Mouse (Mus musculus): ENCODE results near the gene Car9. TPM values are rescaled to one million over a fixed set of nuclear protein-coding genes. Genes with fewer than 3 reads are reported as not detected.
A peak's percentile ranks its signal among the peaks of the same experiment; 100 is the strongest.

The Car9 gene
- polyA plus RNA-seq, 1 experiment from 2014 or later: 0.87 TPM

GRCm38 (mm10) chr4:43508666-43508997, 1.9 kb downstream of the Car9 start:
- no peaks in the 10 kb centered on the region for H3K9me3 ChIP-seq (ENCODE audit: control insufficient read depth, low read length)
- H3K27ac ChIP-seq (ENCODE audit: low read depth, low read length): no peak overlapping the region
- peaks cover 9% of the 10 kb centered on the region; the same call in 1 of the 2 replicates for H3K4me1 ChIP-seq (replicated peaks; ENCODE audit: control insufficient read depth, insufficient read depth, low read length)
- ATAC-seq (replicated peaks; ENCODE audit: low FRiP score) (peak; percentile 60; the same call in 1 of the 2 replicates), DNase-seq (ENCODE audit: low spot score) (peak; percentile 72)
- peak overlapping the region; percentile 69 for H3K4me2 ChIP-seq (ENCODE audit: low read depth, low read length, severe bottlenecking)
- H3K9ac ChIP-seq (ENCODE audit: low read length): peak overlapping the region; percentile 44
- H3K4me3 ChIP-seq (ENCODE audit: low read depth, low read length): peak overlapping the region; percentile 27
- 5% methylated on average over 13 of the region's 13 CpGs for WGBS
- no peaks in the 10 kb centered on the region for H3K36me3 ChIP-seq (ENCODE audit: control insufficient read depth, insufficient read depth, low read length)
- H3K27me3 ChIP-seq (ENCODE audit: control insufficient read depth, insufficient read depth, low read length): peaks cover 3% of the 10 kb centered on the region

GRCm38 (mm10) chr4:43509109-43509508, 2.3 kb downstream of the Car9 start:
- 24% methylated on average over 9 of the region's 9 CpGs for WGBS
- Histone ChIP-seq H3K27ac (ENCODE audit: low read depth, low read length) (no peak overlapping the region), H3K36me3 (ENCODE audit: control insufficient read depth, insufficient read depth, low read length) (no peaks in the 10 kb centered on the region), H3K27me3 (ENCODE audit: control insufficient read depth, insufficient read depth, low read length) (peaks cover 3% of the 10 kb centered on the region), H3K4me2 (ENCODE audit: low read depth, low read length, severe bottlenecking) (peak overlapping the region; percentile 69), H3K4me3 (ENCODE audit: low read depth, low read length) (peak overlapping the region; percentile 27; the same call in 1 of the 2 replicates), H3K9me3 (ENCODE audit: control insufficient read depth, low read length) (no peaks in the 10 kb centered on the region), H3K9ac (ENCODE audit: low read length) (peak overlapping the region; percentile 44; the same call in 1 of the 2 replicates), H3K4me1 (replicated peaks; ENCODE audit: control insufficient read depth, insufficient read depth, low read length) (peaks cover 9% of the 10 kb centered on the region; the same call in 1 of the 2 replicates)
- ATAC-seq (replicated peaks; ENCODE audit: low FRiP score) (peak; percentile 58; the same call in 1 of the 2 replicates), DNase-seq (ENCODE audit: low spot score) (no peak)

- DNase-seq (ENCODE audit: low spot score) (no peak), ATAC-seq (replicated peaks; ENCODE audit: low FRiP score) (no peak)
- H3K9me3 ChIP-seq (ENCODE audit: control insufficient read depth, low read length): no peaks in the 10 kb centered on the region
- H3K27me3 ChIP-seq (ENCODE audit: control insufficient read depth, insufficient read depth, low read length): peaks cover 3% of the 10 kb centered on the region
- no peak overlapping the region for H3K9ac ChIP-seq (ENCODE audit: low read length)
- WGBS: 78% methylated on average over 19 of the region's 19 CpGs
- no peak overlapping the region for H3K4me3 ChIP-seq (ENCODE audit: low read depth, low read length)
- H3K4me1 ChIP-seq (replicated peaks; ENCODE audit: control insufficient read depth, insufficient read depth, low read length): peaks cover 9% of the 10 kb centered on the region; the same call in 1 of the 2 replicates
- no peak overlapping the region for H3K27ac ChIP-seq (ENCODE audit: low read depth, low read length)
- H3K4me2 ChIP-seq (ENCODE audit: low read depth, low read length, severe bottlenecking): no peak overlapping the region
- no peaks in the 10 kb centered on the region for H3K36me3 ChIP-seq (ENCODE audit: control insufficient read depth, insufficient read depth, low read length)
These were observed 5.1 kb downstream of the Car9 start for GRCm38 (mm10) chr4:43511675-43512454.

GRCm38 (mm10) chr4:43512653-43513052, 5.9 kb downstream of the Car9 start:
- no peak overlapping the region for H3K9ac ChIP-seq (ENCODE audit: low read length)
- H3K27ac ChIP-seq (ENCODE audit: low read depth, low read length): no peak overlapping the region
- H3K9me3 ChIP-seq (ENCODE audit: control insufficient read depth, low read length): no peaks in the 10 kb centered on the region
- no peak overlapping the region for H3K4me2 ChIP-seq (ENCODE audit: low read depth, low read length, severe bottlenecking)
- peaks cover 9% of the 10 kb centered on the region; the same call in 1 of the 2 replicates for H3K4me1 ChIP-seq (replicated peaks; ENCODE audit: control insufficient read depth, insufficient read depth, low read length)
- WGBS: 72% methylated on average over 7 of the region's 7 CpGs
- H3K4me3 ChIP-seq (ENCODE audit: low read depth, low read length): no peak overlapping the region
- no peaks in the 10 kb centered on the region for H3K36me3 ChIP-seq (ENCODE audit: control insufficient read depth, insufficient read depth, low read length)
- ATAC-seq (replicated peaks; ENCODE audit: low FRiP score) (no peak), DNase-seq (ENCODE audit: low spot score) (no peak)
- H3K27me3 ChIP-seq (ENCODE audit: control insufficient read depth, insufficient read depth, low read length): peaks cover 3% of the 10 kb centered on the region

- Histone ChIP-seq H3K9me3 (ENCODE audit: control insufficient read depth, low read length) (no peaks in the 10 kb centered on the region), H3K4me2 (ENCODE audit: low read depth, low read length, severe bottlenecking) (no peak overlapping the region), H3K4me1 (replicated peaks; ENCODE audit: control insufficient read depth, insufficient read depth, low read length) (peaks cover 9% of the 10 kb centered on the region; the same call in 1 of the 2 replicates), H3K9ac (ENCODE audit: low read length) (no peak overlapping the region), H3K36me3 (ENCODE audit: control insufficient read depth, insufficient read depth, low read length) (no peaks in the 10 kb centered on the region), H3K27ac (ENCODE audit: low read depth, low read length) (no peak overlapping the region), H3K27me3 (ENCODE audit: control insufficient read depth, insufficient read depth, low read length) (no peaks in the 10 kb centered on the region), H3K4me3 (ENCODE audit: low read depth, low read length) (no peak overlapping the region)
- no peak for ATAC-seq (replicated peaks; ENCODE audit: low FRiP score)
- 87% methylated on average over 4 of the region's 4 CpGs for WGBS
- no peak for DNase-seq (ENCODE audit: low spot score)
These were observed 6.5 kb downstream of the Car9 start for GRCm38 (mm10) chr4:43513300-43513699.

- DNase-seq (ENCODE audit: low spot score): no peak
- 86% methylated on average over 4 of the region's 4 CpGs for WGBS
- ATAC-seq (replicated peaks; ENCODE audit: low FRiP score): no peak
These were observed 7.0 kb downstream of the Car9 start for GRCm38 (mm10) chr4:43513791-43514190.

GRCm38 (mm10) chr4:43515764-43516708, 9.3 kb downstream of the Car9 start:
- Histone ChIP-seq H3K4me2 (ENCODE audit: low read depth, low read length, severe bottlenecking) (no peak overlapping the region), H3K4me1 (replicated peaks; ENCODE audit: control insufficient read depth, insufficient read depth, low read length) (peaks cover 3% of the 10 kb centered on the region; the same call in 1 of the 2 replicates), H3K27ac (ENCODE audit: low read depth, low read length) (no peak overlapping the region), H3K9ac (ENCODE audit: low read length) (no peak overlapping the region), H3K36me3 (ENCODE audit: control insufficient read depth, insufficient read depth, low read length) (no peaks in the 10 kb centered on the region), H3K9me3 (ENCODE audit: control insufficient read depth, low read length) (no peaks in the 10 kb centered on the region), H3K27me3 (ENCODE audit: control insufficient read depth, insufficient read depth, low read length) (peaks cover 9% of the 10 kb centered on the region; the same call in 1 of the 2 replicates), H3K4me3 (ENCODE audit: low read depth, low read length) (no peak overlapping the region)
- ATAC-seq (replicated peaks; ENCODE audit: low FRiP score) (no peak), DNase-seq (ENCODE audit: low spot score) (no peak)
- 72% methylated on average over 11 of the region's 11 CpGs for WGBS

More at GRCm38 (mm10) chr4:43513791-43514190, 7.0 kb downstream of the Car9 start:
- Histone ChIP-seq H3K9ac (ENCODE audit: low read length) (no peak overlapping the region), H3K36me3 (ENCODE audit: control insufficient read depth, insufficient read depth, low read length) (no peaks in the 10 kb centered on the region), H3K4me2 (ENCODE audit: low read depth, low read length, severe bottlenecking) (no peak overlapping the region), H3K27ac (ENCODE audit: low read depth, low read length) (no peak overlapping the region), H3K27me3 (ENCODE audit: control insufficient read depth, insufficient read depth, low read length) (peaks cover under 1% of the 10 kb centered on the region; the same call in 1 of the 2 replicates), H3K4me1 (replicated peaks; ENCODE audit: control insufficient read depth, insufficient read depth, low read length) (peaks cover 4% of the 10 kb centered on the region; the same call in 1 of the 2 replicates), H3K4me3 (ENCODE audit: low read depth, low read length) (no peak overlapping the region), H3K9me3 (ENCODE audit: control insufficient read depth, low read length) (no peaks in the 10 kb centered on the region)

- H3K4me3 ChIP-seq (ENCODE audit: low read depth, low read length): no peak overlapping the region
- no peak for DNase-seq (ENCODE audit: low spot score)
These were observed 12.8 kb downstream of the Car9 start for GRCm38 (mm10) chr4:43519551-43519950.

More at GRCm38 (mm10) chr4:43519551-43519950, 12.8 kb downstream of the Car9 start:
- H3K36me3 ChIP-seq (ENCODE audit: control insufficient read depth, insufficient read depth, low read length): no peaks in the 10 kb centered on the region
- no peak for ATAC-seq (replicated peaks; ENCODE audit: low FRiP score)
- peak overlapping the region; percentile 24; the same call in 1 of the 2 replicates for H3K4me2 ChIP-seq (ENCODE audit: low read depth, low read length, severe bottlenecking)
- peaks cover 34% of the 10 kb centered on the region for H3K27me3 ChIP-seq (ENCODE audit: control insufficient read depth, insufficient read depth, low read length)
- WGBS: 11% methylated on average over 10 of the region's 10 CpGs
- peaks cover 19% of the 10 kb centered on the region; the same call in 1 of the 2 replicates for H3K4me1 ChIP-seq (replicated peaks; ENCODE audit: control insufficient read depth, insufficient read depth, low read length)
- H3K9me3 ChIP-seq (ENCODE audit: control insufficient read depth, low read length): no peaks in the 10 kb centered on the region
- H3K9ac ChIP-seq (ENCODE audit: low read length): no peak overlapping the region
- H3K27ac ChIP-seq (ENCODE audit: low read depth, low read length): no peak overlapping the region
